Mouse (Mus musculus): ENCODE data around the gene Fndc3b. TPM values are rescaled to one million over a fixed set of nuclear protein-coding genes. Genes with fewer than 3 reads are reported as not detected.

The Fndc3b gene
- polyA plus RNA-seq, 1 experiment from 2014 or later: 14.6 TPM

- Histone ChIP-seq H3K4me1 (peaks cover 2% of the 10 kb centered on the region; the same call in 1 of the 2 replicates), H3K4me3 (no peak overlapping the region), H3K4me2 (replicated peaks) (no peak overlapping the region), H3K9me3 (0 out of 2 replicates have a peak, but pooled peaks cover 3% of the 10 kb centered on the region), H3K9ac (replicated peaks) (no peak overlapping the region), H3K27me3 (no peaks in the 10 kb centered on the region), H3K27ac (replicated peaks) (no peak overlapping the region), H3K36me3 (no peaks in the 10 kb centered on the region)
- ATAC-seq (ENCODE audit: low FRiP score, low read depth): no peak
- 94% methylated on average over 11 of the region's 11 CpGs for WGBS
These were observed 112.4 kb downstream of the Fndc3b start for GRCm38 (mm10) chr3:27598437-27599382.

- 90% methylated on average over 7 of the region's 7 CpGs for WGBS
- H3K36me3 ChIP-seq: no peaks in the 10 kb centered on the region
- ATAC-seq (ENCODE audit: low FRiP score, low read depth): no peak
- no peaks in the 10 kb centered on the region for H3K4me1 ChIP-seq
- no peaks in the 10 kb centered on the region for H3K27me3 ChIP-seq
- H3K4me3 ChIP-seq: no peak overlapping the region
- H3K9me3 ChIP-seq: 0 out of 2 replicates have a peak, but pooled peaks cover 1% of the 10 kb centered on the region
- no peak overlapping the region for H3K9ac ChIP-seq (replicated peaks)
- no peak overlapping the region for H3K4me2 ChIP-seq (replicated peaks)
- no peak overlapping the region for H3K27ac ChIP-seq (replicated peaks)
These were observed 117.5 kb downstream of the Fndc3b start for GRCm38 (mm10) chr3:27593485-27594138.

DNA sequence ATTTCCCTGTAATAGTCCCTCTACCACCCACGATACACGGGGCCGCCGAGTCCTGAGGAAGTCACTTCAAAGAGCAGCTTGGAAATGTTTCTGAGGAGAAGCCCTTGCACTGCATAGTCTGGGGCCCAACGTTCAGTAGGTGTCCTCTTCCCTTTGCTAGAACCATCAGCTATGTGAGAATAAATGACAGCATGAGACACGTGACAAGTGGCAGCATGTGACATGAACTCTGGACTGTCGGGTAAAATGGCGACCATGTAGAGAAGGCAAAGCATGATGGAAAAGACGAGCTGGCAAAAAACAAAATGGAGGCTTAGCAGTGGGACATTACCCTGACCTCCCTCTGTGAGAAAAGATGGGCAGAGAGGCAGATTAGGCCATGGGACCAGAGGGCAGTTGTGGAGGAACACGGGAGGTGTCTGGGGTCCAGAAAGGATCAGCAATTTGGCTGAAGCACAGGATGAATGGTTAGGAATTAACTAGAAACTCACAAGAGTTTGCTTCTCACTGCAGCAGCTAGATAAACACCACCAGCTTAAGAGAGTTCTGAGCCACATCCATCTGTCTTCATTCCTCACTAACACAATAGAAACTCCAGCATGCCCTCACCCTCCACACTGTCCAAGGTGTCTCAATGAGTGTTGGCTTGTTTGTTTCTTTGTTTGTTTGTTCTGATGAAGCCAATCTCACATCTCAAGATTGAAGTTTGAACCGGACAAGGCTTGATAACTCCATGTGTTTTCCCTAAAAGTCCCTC, 118.2 kb downstream of the Fndc3b start:
- no peak for ATAC-seq (ENCODE audit: low FRiP score, low read depth)
- H3K36me3 ChIP-seq: no peaks in the 10 kb centered on the region
- H3K27ac ChIP-seq (replicated peaks): no peak overlapping the region
- no peak overlapping the region for H3K9ac ChIP-seq (replicated peaks)
- H3K9me3 ChIP-seq: no peaks in the 10 kb centered on the region
- H3K4me3 ChIP-seq: no peak overlapping the region
- H3K4me1 ChIP-seq: no peaks in the 10 kb centered on the region
- no peak overlapping the region for H3K4me2 ChIP-seq (replicated peaks)
- H3K27me3 ChIP-seq: no peaks in the 10 kb centered on the region
- 89% methylated on average over 11 of the region's 11 CpGs for WGBS

DNA sequence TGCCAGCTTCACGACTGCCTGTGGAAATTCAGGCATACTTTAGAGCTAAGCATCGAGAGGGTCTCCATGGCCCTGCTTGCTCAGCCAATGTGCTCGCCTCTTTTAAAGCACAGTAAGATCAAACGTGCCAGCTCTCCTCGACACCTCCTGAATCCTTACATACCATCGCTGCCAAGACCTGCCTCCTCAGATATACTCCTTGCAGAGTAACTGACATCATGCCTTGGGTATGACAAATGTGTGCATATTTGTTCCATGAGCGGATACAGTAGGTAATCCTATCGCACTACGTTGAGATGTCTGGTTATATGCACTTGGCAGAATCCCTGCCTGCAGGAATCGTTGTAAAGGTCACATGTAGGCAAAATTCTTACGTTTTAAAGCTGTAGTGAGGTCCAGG, 120.3 kb downstream of the Fndc3b start:
- Histone ChIP-seq H3K9ac (replicated peaks) (no peak overlapping the region), H3K27me3 (no peaks in the 10 kb centered on the region), H3K4me1 (peaks cover 2% of the 10 kb centered on the region; the same call in 1 of the 2 replicates), H3K9me3 (no peaks in the 10 kb centered on the region), H3K4me2 (replicated peaks) (no peak overlapping the region), H3K36me3 (no peaks in the 10 kb centered on the region), H3K4me3 (no peak overlapping the region), H3K27ac (replicated peaks) (no peak overlapping the region)
- ATAC-seq (ENCODE audit: low FRiP score, low read depth): no peak
- 84% methylated on average over 11 of the region's 11 CpGs for WGBS

DNA sequence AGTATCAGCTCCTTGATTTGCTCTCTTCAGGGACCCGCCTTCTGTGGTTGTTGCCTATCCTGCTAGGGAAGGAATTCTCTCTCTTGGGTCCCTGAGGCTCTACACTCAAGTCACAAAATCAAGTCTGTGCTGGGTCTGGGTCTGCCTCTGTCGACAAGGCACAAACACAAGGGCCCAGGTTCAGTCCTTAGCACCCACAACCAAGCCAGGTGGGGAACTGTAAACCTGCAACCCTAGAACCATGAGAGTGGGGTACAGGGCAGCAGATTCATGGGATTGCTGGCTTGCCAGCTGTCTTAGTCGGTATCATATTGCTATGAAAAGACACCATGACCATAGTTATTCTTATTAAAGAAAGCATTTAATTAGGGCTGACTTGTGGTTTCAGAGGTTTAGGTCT, 121.8 kb downstream of the Fndc3b start:
- Histone ChIP-seq H3K4me1 (peaks cover 5% of the 10 kb centered on the region; the same call in 1 of the 2 replicates), H3K4me2 (replicated peaks) (no peak overlapping the region), H3K9me3 (no peaks in the 10 kb centered on the region), H3K36me3 (no peaks in the 10 kb centered on the region), H3K9ac (replicated peaks) (no peak overlapping the region), H3K27ac (replicated peaks) (no peak overlapping the region), H3K27me3 (no peaks in the 10 kb centered on the region), H3K4me3 (no peak overlapping the region)
- ATAC-seq (ENCODE audit: low FRiP score, low read depth): no peak
- 92% methylated on average over 3 of the region's 3 CpGs for WGBS

DNA sequence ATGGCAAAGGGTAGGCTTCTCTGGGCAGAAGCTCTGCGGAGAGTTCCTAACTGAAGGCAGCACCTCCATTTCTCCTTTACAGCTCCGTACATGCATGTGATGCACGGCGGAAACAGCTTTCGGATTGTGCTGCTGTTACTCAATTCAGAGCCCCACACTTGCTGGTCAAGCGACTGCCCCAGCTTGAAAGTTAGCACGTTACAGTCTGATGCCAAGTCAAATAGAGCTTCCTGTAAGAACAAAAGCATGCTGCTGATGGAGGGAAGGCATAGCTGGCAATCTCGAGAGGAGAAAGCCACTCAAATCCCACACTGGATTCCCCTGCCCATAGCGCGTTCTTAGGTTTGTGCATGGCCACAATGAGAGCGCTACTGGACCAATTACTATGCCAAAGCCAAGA, 122.5 kb downstream of the Fndc3b start:
- 91% methylated on average over 11 of the region's 11 CpGs for WGBS
- Histone ChIP-seq H3K4me3 (no peak overlapping the region), H3K9me3 (no peaks in the 10 kb centered on the region), H3K36me3 (no peaks in the 10 kb centered on the region), H3K27me3 (no peaks in the 10 kb centered on the region), H3K4me2 (replicated peaks) (no peak overlapping the region), H3K4me1 (peaks cover 5% of the 10 kb centered on the region; the same call in 1 of the 2 replicates), H3K27ac (replicated peaks) (no peak overlapping the region), H3K9ac (replicated peaks) (no peak overlapping the region)
- ATAC-seq (ENCODE audit: low FRiP score, low read depth): no peak

GRCm38 (mm10) chr3:27584607-27585605, 126.2 kb downstream of the Fndc3b start:
- Histone ChIP-seq H3K27me3 (no peaks in the 10 kb centered on the region), H3K36me3 (no peaks in the 10 kb centered on the region), H3K4me2 (replicated peaks) (no peak overlapping the region), H3K9ac (replicated peaks) (no peak overlapping the region), H3K4me1 (peaks cover 18% of the 10 kb centered on the region), H3K27ac (replicated peaks) (no peak overlapping the region), H3K4me3 (no peak overlapping the region), H3K9me3 (no peaks in the 10 kb centered on the region)
- WGBS: 65% methylated on average over 11 of the region's 11 CpGs
- no peak for ATAC-seq (ENCODE audit: low FRiP score, low read depth)

- Histone ChIP-seq H3K4me2 (replicated peaks) (no peak overlapping the region), H3K4me1 (peaks cover 24% of the 10 kb centered on the region), H3K4me3 (no peak overlapping the region), H3K27ac (replicated peaks) (no peak overlapping the region), H3K9ac (replicated peaks) (no peak overlapping the region), H3K27me3 (no peaks in the 10 kb centered on the region), H3K36me3 (no peaks in the 10 kb centered on the region), H3K9me3 (no peaks in the 10 kb centered on the region)
- WGBS: 78% methylated on average over 6 of the region's 6 CpGs
- ATAC-seq (ENCODE audit: low FRiP score, low read depth): no peak
These were observed 128.9 kb downstream of the Fndc3b start for GRCm38 (mm10) chr3:27581931-27582840.

DNA sequence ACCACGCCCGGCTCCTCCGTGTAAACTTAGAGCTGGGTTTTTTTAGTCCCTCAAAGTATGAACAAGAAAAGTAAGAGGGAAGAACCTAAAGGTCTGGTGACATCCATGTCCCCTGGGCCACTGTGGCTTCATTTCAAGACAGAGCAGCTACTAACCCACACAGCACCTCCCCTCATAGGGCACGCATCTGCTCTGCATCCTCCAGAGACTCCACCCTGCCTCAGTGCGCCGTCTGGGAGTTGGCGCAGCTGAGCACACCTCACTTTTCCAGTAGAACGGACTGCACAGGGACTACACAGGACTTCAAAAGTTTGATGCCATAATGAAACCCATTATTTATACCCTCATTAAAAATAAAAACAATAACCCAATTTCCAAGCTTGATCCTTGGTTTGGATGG, 130.2 kb downstream of the Fndc3b start:
- Histone ChIP-seq H3K4me1 (peaks cover 23% of the 10 kb centered on the region), H3K27me3 (no peaks in the 10 kb centered on the region), H3K36me3 (no peaks in the 10 kb centered on the region), H3K4me2 (replicated peaks) (no peak overlapping the region), H3K27ac (replicated peaks) (no peak overlapping the region), H3K4me3 (no peak overlapping the region), H3K9ac (replicated peaks) (no peak overlapping the region), H3K9me3 (no peaks in the 10 kb centered on the region)
- ATAC-seq (ENCODE audit: low FRiP score, low read depth): no peak
- WGBS: 91% methylated on average over 8 of the region's 8 CpGs

GRCm38 (mm10) chr3:27579894-27580613, 131.1 kb downstream of the Fndc3b start:
- no peaks in the 10 kb centered on the region for H3K27me3 ChIP-seq
- 33% methylated on average over 7 of the region's 7 CpGs for WGBS

More at GRCm38 (mm10) chr3:27579894-27580613, 131.1 kb downstream of the Fndc3b start:
- no peaks in the 10 kb centered on the region for H3K9me3 ChIP-seq
- no peaks in the 10 kb centered on the region for H3K36me3 ChIP-seq
- ATAC-seq (ENCODE audit: low FRiP score, low read depth): no peak
- peak overlapping the region; percentile 27; the same call in 1 of the 2 replicates for H3K27ac ChIP-seq (replicated peaks)
- no peak overlapping the region for H3K9ac ChIP-seq (replicated peaks)
- H3K4me2 ChIP-seq (replicated peaks): no peak overlapping the region
- H3K4me1 ChIP-seq: peaks cover 19% of the 10 kb centered on the region
- no peak overlapping the region for H3K4me3 ChIP-seq

Data from midbrain, embryonic 12.5 days (tissue).